Mouse (Mus musculus) midbrain, embryonic 12.5 days (tissue): ENCODE measurements around the gene Adpgk. TPM values are rescaled to one million over a fixed set of nuclear protein-coding genes. Genes with fewer than 3 reads are reported as not detected.

Experiments used
- ATAC-seq: fragments of 200-750 bp; cut with Nextera tagmentation; 2 replicates; pipeline ENCODE4 v1.8.0; 2017; ENCODE audit warnings: low read depth, moderate TSS enrichment, moderate library complexity; ENCODE audit not compliant: low FRiP score
- H3K27ac ChIP-seq: fragments of 300-500 bp; sonication (generic); replicated peaks from 2 replicates; pipeline ENCODE4 v1.5.1; 2016; ENCODE audit warnings: mild to moderate bottlenecking
- H3K27me3 ChIP-seq: fragments of 300-500 bp; sonication (generic); 2 replicates; pipeline ENCODE4 v1.6.1; 2016; ENCODE audit warnings: mild to moderate bottlenecking
- H3K36me3 ChIP-seq: fragments of 300-500 bp; sonication (generic); 2 replicates; pipeline ENCODE4 v1.6.1; 2016
- H3K4me1 ChIP-seq: fragments of 300-500 bp; sonication (generic); 2 replicates; pipeline ENCODE4 v1.6.1; 2016
- H3K4me2 ChIP-seq: fragments of 300-500 bp; sonication (generic); replicated peaks from 2 replicates; pipeline ENCODE4 v1.6.1; 2016; ENCODE audit warnings: mild to moderate bottlenecking, moderate library complexity
- H3K4me3 ChIP-seq: fragments of 300-500 bp; sonication (generic); 2 replicates; pipeline ENCODE4 v1.5.1; 2016; ENCODE audit warnings: mild to moderate bottlenecking
- H3K9ac ChIP-seq: fragments of 300-500 bp; sonication (generic); replicated peaks from 2 replicates; pipeline ENCODE4 v1.6.1; 2016; ENCODE audit warnings: mild to moderate bottlenecking, moderate library complexity
- H3K9me3 ChIP-seq: fragments of 300-500 bp; sonication (generic); 2 replicates; pipeline ENCODE4 v1.6.1; 2016; ENCODE audit warnings: mild to moderate bottlenecking
- WGBS: fragments of 180-500 bp; shearing (Covaris S2); methylation state at CpG from one replicate; pipeline ENCODE4 v1.1.7; 2016; 5-methylcytosine and 5-hydroxymethylcytosine counted together
- polyA plus RNA-seq: library from polyadenylated mRNA; unstranded; fragments of >200 nt; fragmentation: Nextera tagmentation; extraction: Ambion mirVana; gene quantifications from 2 replicates; pipeline ENCODE4 v1.2.1, GENCODE M21; 2016

Gene Adpgk
- polyA plus RNA-seq, 1 experiment from 2014 or later, result 34.1 TPM

GRCm38 (mm10) chr9:59292493-59292875 is 1.1 kb downstream of the Adpgk start:
- ATAC-seq, result no peak
- Histone ChIP-seq H3K4me1 (peaks cover 21% of the 10 kb centered on the region), H3K27ac (no peak overlapping the region), H3K4me2 (peak overlapping the region; percentile 67), H3K4me3 (peak overlapping the region; percentile 91), H3K9ac (peak overlapping the region; percentile 90), H3K9me3 (no peaks in the 10 kb centered on the region), H3K36me3 (peaks cover 3% of the 10 kb centered on the region; the same call in 1 of the 2 replicates), H3K27me3 (no peaks in the 10 kb centered on the region)
- WGBS, result 65% methylated on average over 3 of the region's 3 CpGs

GRCm38 (mm10) chr9:59296419-59296818 is 5.1 kb downstream of the Adpgk start:
- Histone ChIP-seq H3K9me3 (no peaks in the 10 kb centered on the region), H3K9ac (no peak overlapping the region), H3K4me1 (peaks cover 6% of the 10 kb centered on the region; the same call in 1 of the 2 replicates), H3K4me2 (no peak overlapping the region), H3K27ac (no peak overlapping the region), H3K4me3 (no peak overlapping the region), H3K27me3 (no peaks in the 10 kb centered on the region), H3K36me3 (peaks cover 34% of the 10 kb centered on the region)
- 98% methylated on average over 2 of the region's 2 CpGs for WGBS
- ATAC-seq, result no peak

- Histone ChIP-seq H3K27me3 (no peaks in the 10 kb centered on the region), H3K4me1 (no peaks in the 10 kb centered on the region), H3K36me3 (peaks cover 54% of the 10 kb centered on the region), H3K9me3 (no peaks in the 10 kb centered on the region), H3K4me2 (no peak overlapping the region), H3K27ac (no peak overlapping the region), H3K4me3 (no peak overlapping the region), H3K9ac (no peak overlapping the region)
- no peak for ATAC-seq
- WGBS, result 94% methylated on average over 2 of the region's 2 CpGs
Observed at GRCm38 (mm10) chr9:59307890-59308289, 16.5 kb downstream of the Adpgk start.

GRCm38 (mm10) chr9:59310582-59311283 is 19.4 kb downstream of the Adpgk start:
- ATAC-seq, result no peak
- Histone ChIP-seq H3K4me2 (no peak overlapping the region), H3K27ac (no peak overlapping the region), H3K9me3 (no peaks in the 10 kb centered on the region), H3K27me3 (no peaks in the 10 kb centered on the region), H3K9ac (no peak overlapping the region), H3K4me1 (no peaks in the 10 kb centered on the region), H3K36me3 (peaks cover 60% of the 10 kb centered on the region), H3K4me3 (no peak overlapping the region)
- WGBS, result 95% methylated on average over 8 of the region's 8 CpGs

GRCm38 (mm10) chr9:59311284-59311670 is 19.9 kb downstream of the Adpgk start:
- Histone ChIP-seq H3K27me3 (no peaks in the 10 kb centered on the region), H3K4me1 (no peaks in the 10 kb centered on the region), H3K4me2 (no peak overlapping the region), H3K36me3 (peaks cover 59% of the 10 kb centered on the region), H3K9ac (no peak overlapping the region), H3K27ac (no peak overlapping the region), H3K9me3 (no peaks in the 10 kb centered on the region), H3K4me3 (no peak overlapping the region)
- WGBS, result 81% methylated on average over 3 of the region's 3 CpGs
- ATAC-seq, result no peak

GRCm38 (mm10) chr9:59316206-59316605 is 24.8 kb downstream of the Adpgk start:
- Histone ChIP-seq H3K27ac (no peak overlapping the region), H3K9ac (no peak overlapping the region), H3K27me3 (no peaks in the 10 kb centered on the region), H3K36me3 (peaks cover 62% of the 10 kb centered on the region), H3K4me3 (no peak overlapping the region), H3K4me1 (no peaks in the 10 kb centered on the region), H3K4me2 (no peak overlapping the region), H3K9me3 (no peaks in the 10 kb centered on the region)
- WGBS, result 86% methylated on average over 3 of the region's 3 CpGs
- ATAC-seq, result no peak

GRCm38 (mm10) chr9:59324351-59324750 is 33.0 kb downstream of the Adpgk start:
- Histone ChIP-seq H3K4me1 (no peaks in the 10 kb centered on the region), H3K27ac (no peak overlapping the region), H3K27me3 (no peaks in the 10 kb centered on the region), H3K4me3 (no peak overlapping the region), H3K9me3 (no peaks in the 10 kb centered on the region), H3K9ac (no peak overlapping the region), H3K4me2 (no peak overlapping the region), H3K36me3 (peaks cover 76% of the 10 kb centered on the region)
- ATAC-seq, result no peak

- Histone ChIP-seq H3K4me3 (no peak overlapping the region), H3K4me2 (no peak overlapping the region), H3K9ac (no peak overlapping the region), H3K4me1 (no peaks in the 10 kb centered on the region), H3K9me3 (no peaks in the 10 kb centered on the region), H3K27ac (no peak overlapping the region), H3K36me3 (peaks cover 67% of the 10 kb centered on the region), H3K27me3 (no peaks in the 10 kb centered on the region)
- 95% methylated on average over 5 of the region's 5 CpGs for WGBS
- ATAC-seq, result no peak
Observed at GRCm38 (mm10) chr9:59330055-59330454, 38.7 kb downstream of the Adpgk start.

GRCm38 (mm10) chr9:59336539-59336938 is 45.2 kb downstream of the Adpgk start:
- H3K27ac ChIP-seq, result no peak overlapping the region
- H3K9ac ChIP-seq, result no peak overlapping the region
- no peaks in the 10 kb centered on the region for H3K9me3 ChIP-seq
- H3K4me1 ChIP-seq, result no peaks in the 10 kb centered on the region
- 94% methylated on average over 3 of the region's 3 CpGs for WGBS
- no peaks in the 10 kb centered on the region for H3K27me3 ChIP-seq
- H3K36me3 ChIP-seq, result peaks cover 59% of the 10 kb centered on the region
- no peak overlapping the region for H3K4me3 ChIP-seq
- no peak overlapping the region for H3K4me2 ChIP-seq
- no peak for ATAC-seq

- H3K4me1 ChIP-seq, result no peaks in the 10 kb centered on the region
- no peak overlapping the region for H3K9ac ChIP-seq
- 95% methylated on average over 5 of the region's 5 CpGs for WGBS
- H3K4me3 ChIP-seq, result no peak overlapping the region
- no peak overlapping the region for H3K27ac ChIP-seq
- no peak overlapping the region for H3K4me2 ChIP-seq
- peaks cover 64% of the 10 kb centered on the region for H3K36me3 ChIP-seq
- no peaks in the 10 kb centered on the region for H3K9me3 ChIP-seq
- H3K27me3 ChIP-seq, result no peaks in the 10 kb centered on the region
- no peak for ATAC-seq
Observed at GRCm38 (mm10) chr9:59337889-59338288, 46.5 kb downstream of the Adpgk start.

GRCm38 (mm10) chr9:59338411-59338810 is 47.1 kb downstream of the Adpgk start:
- Histone ChIP-seq H3K9me3 (no peaks in the 10 kb centered on the region), H3K36me3 (peaks cover 64% of the 10 kb centered on the region), H3K9ac (no peak overlapping the region), H3K27me3 (no peaks in the 10 kb centered on the region), H3K4me1 (no peaks in the 10 kb centered on the region), H3K4me2 (no peak overlapping the region), H3K27ac (no peak overlapping the region), H3K4me3 (no peak overlapping the region)
- no peak for ATAC-seq
- WGBS, result 82% methylated on average over 5 of the region's 5 CpGs

- no peaks in the 10 kb centered on the region for H3K9me3 ChIP-seq
- H3K4me1 ChIP-seq, result no peaks in the 10 kb centered on the region
- no peak for ATAC-seq
- H3K4me3 ChIP-seq, result no peak overlapping the region
- no peak overlapping the region for H3K9ac ChIP-seq
- H3K36me3 ChIP-seq, result peaks cover 59% of the 10 kb centered on the region
- WGBS, result 95% methylated on average over 5 of the region's 5 CpGs
- no peak overlapping the region for H3K27ac ChIP-seq
- H3K27me3 ChIP-seq, result no peaks in the 10 kb centered on the region
- no peak overlapping the region for H3K4me2 ChIP-seq
Observed at GRCm38 (mm10) chr9:59339107-59339506, 47.7 kb downstream of the Adpgk start.

GRCm38 (mm10) chr9:59340002-59340401 is 48.6 kb downstream of the Adpgk start:
- ATAC-seq, result no peak
- Histone ChIP-seq H3K27ac (no peak overlapping the region), H3K4me1 (no peaks in the 10 kb centered on the region), H3K9me3 (no peaks in the 10 kb centered on the region), H3K27me3 (no peaks in the 10 kb centered on the region), H3K36me3 (peaks cover 53% of the 10 kb centered on the region), H3K9ac (no peak overlapping the region), H3K4me3 (no peak overlapping the region), H3K4me2 (no peak overlapping the region)
- WGBS, result 88% methylated on average over 9 of the region's 9 CpGs
